Mouse (Mus musculus): Measurements from ENCODE around the gene Scp2. TPM values are rescaled to one million over a fixed set of nuclear protein-coding genes. Genes with fewer than 3 reads are reported as not detected.
"Not testable (repeated sequence)": the region's sequence is repeated elsewhere in the genome, so short reads cannot be mapped to it uniquely, and the experiment has no call there.

The Scp2 gene
- total RNA-seq (2021) = 10 to 100 TPM; 73.0 to 79.6 TPM

DNA sequence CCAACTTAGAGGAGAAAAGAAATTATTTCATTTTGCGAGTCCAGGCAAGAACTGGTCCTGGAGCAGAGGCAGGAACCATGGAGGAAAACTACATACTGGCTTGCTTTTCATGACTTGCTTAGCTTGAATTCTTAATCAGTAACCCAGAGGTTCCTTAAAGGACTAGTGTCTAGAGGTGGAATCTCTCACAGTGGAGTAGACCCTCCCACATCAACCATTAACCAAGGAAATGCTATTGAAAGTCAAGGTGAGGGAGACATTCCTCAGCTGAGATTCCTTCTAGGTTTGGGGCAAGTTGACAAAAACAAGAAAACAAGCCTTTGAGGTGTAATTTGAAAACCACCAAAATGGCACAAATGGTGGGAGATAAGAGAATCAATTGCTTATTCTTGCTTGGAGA is at the start of gene Scp2:
Scp2 (minus strand) TSS at position 119 of the 400 bp plus-strand sequence.
- intact Hi-C loops (cut with DNase I) = no loop called here
- DNase-seq (ENCODE audit: extremely low spot score in 1 of 2, low spot score in 2 of 2) = no peak

GRCm38 (mm10) chr4:108192821-108193323 is 48.1 kb upstream of the Scp2 start:
- DNase-seq (ENCODE audit: extremely low spot score in 1 of 2, low spot score in 2 of 2) = no peak
- intact Hi-C loops (cut with DNase I) = no loop called here

- no peak for DNase-seq (ENCODE audit: extremely low spot score in 1 of 2, low spot score in 2 of 2)
- intact Hi-C loops (cut with DNase I) = no loop called here
Observed at GRCm38 (mm10) chr4:108182278-108182677, 37.5 kb upstream of the Scp2 start.

DNA sequence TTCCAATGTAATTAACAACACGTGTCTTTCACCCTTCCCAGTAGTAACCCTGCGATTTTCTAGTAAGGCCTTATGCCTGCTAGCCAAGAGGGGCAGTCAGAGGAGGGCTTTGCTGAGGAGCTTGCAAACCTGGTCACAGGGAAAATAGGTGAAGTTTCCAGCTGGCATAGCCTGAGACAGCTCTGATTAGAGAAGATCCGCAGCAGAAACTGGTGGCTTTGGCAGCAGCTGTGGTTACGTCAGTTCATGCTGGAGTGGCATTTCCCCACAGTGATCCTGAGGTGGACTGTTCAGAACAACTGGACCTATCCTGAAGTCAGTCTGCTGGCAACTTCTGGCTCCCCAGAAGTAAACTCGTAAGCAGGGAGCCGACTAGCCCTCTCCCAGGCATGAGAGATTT is 23.3 kb upstream of the Scp2 start:
- intact Hi-C loops (cut with DNase I) = no loop called here
- DNase-seq (ENCODE audit: extremely low spot score in 1 of 2, low spot score in 2 of 2) = no peak

DNA sequence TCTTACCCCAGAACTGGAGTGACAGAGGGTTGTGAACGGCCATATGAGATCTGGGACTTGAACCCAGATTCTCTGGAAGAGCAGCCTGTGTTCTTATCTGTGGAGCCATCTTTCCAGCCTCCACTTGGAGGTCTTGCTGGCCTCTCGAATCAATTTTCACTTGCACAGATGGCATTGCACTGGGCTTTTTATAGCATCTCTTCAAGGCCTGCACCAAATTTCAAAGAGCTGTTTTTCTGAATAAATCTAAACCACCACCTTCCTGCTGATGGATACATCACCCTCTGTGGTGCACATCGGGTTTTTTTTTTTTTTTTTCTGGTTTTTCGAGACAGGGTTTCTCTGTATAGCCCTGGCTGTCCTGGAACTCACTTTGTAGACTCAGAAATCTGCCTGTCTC is 22.1 kb upstream of the Scp2 start:
- no peak for DNase-seq (ENCODE audit: extremely low spot score in 1 of 2, low spot score in 2 of 2)
- intact Hi-C loops (cut with DNase I) = no loop called here

DNA sequence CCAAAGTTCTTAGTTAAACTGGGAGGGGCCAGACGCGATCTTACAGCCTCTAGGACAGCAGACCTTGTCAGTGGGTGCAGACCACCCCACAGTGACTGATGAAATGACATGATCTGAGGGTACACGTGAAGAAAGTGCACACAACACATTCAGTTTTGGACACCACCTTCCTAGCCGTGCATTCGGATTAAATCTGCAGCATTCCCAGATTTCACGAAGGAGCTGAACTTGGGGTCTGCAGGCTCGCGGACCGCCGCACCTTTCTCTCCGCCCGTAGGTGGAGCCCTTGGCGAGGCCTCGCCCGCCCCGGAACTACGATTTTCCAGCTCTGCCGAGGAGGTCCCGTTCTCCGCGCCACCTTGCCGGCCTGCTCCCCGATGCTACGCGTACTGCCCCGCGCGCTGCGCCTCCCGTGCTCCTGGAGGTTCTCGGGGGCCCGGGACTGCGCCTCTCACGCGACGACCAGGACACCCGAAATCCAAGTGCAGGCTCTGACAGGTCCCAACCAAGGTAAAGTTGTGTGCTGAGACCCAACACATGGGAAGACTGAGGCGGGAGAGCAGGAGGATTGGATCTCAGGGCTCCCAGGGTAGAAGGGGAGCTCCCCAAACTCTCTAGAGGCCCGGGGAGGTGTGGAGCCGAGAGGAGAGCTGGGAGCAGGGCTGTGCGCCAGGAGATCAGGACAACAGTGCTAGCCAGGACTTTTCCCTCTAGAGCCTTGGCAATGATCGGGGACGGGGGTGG is 20.5 kb upstream of the Scp2 start, which contains the start of gene Echdc2:
Echdc2 (plus strand) TSS at position 286 of the 744 bp plus-strand sequence.
- DNase-seq (ENCODE audit: extremely low spot score in 1 of 2, low spot score in 2 of 2) = peak in 1 of 2 experiments; percentile 44
- intact Hi-C loops (cut with DNase I) = no loop called here

- DNase-seq (ENCODE audit: extremely low spot score in 1 of 2, low spot score in 2 of 2) = no peak
- intact Hi-C loops (cut with DNase I) = no loop called here
Observed at GRCm38 (mm10) chr4:108163291-108163690, 18.5 kb upstream of the Scp2 start.

GRCm38 (mm10) chr4:108161936-108162335 is 17.1 kb upstream of the Scp2 start:
- no peak for DNase-seq (ENCODE audit: extremely low spot score in 1 of 2, low spot score in 2 of 2)
- intact Hi-C loops (cut with DNase I) = no loop called here

GRCm38 (mm10) chr4:108155141-108155540 is 10.3 kb upstream of the Scp2 start:
- not testable (repeated sequence) for DNase-seq (ENCODE audit: extremely low spot score in 1 of 2, low spot score in 2 of 2)

GRCm38 (mm10) chr4:108145554-108145953 is 756 bp upstream of the Scp2 start:
- DNase-seq (ENCODE audit: extremely low spot score in 1 of 2, low spot score in 2 of 2); intact Hi-C loops (cut with DNase I): not testable (repeated sequence)

More at GRCm38 (mm10) chr4:108155141-108155540, 10.3 kb upstream of the Scp2 start:
- intact Hi-C loops (cut with DNase I) = not testable (repeated sequence)

DNA sequence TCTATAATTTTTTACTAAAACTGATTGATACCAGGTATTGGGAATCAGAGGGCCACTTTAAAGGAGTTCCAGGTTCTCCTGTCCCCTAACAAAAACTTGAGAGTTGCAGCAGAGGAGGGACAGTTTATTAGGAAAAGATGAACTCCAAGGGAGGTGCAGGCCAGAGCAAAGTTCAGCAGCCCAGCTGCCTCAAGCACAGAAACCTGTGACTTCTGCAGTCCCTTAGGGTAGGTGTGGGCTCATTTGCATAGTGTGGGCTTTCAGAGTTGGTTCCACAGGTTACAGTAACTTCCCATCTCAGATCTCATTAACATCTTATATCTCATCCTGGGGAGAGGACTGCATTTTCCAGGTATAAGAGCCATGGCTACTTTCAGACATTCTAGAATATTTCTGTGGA is 1.0 kb downstream of the Scp2 start:
- intact Hi-C loops (cut with DNase I) = no loop called here

DNA sequence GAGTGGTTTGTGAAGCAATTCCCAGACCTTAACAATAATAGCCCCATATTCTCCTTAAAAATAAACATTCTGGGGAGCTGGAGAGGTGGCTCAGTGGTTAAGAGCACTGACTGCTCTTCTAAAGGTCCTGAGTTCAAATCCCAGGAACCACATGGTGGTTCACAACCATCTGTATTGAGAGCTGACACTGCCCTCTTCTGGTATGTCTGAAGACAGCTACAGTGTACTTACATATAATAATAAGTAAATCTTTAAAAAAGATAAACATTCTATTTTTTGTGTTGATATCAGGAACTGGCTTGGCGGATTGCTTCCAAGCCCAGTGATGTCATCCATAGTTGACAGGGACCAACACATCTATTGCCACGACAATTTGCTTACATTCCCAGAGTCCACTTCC is 1.6 kb downstream of the Scp2 start:
- DNase-seq (ENCODE audit: extremely low spot score in 1 of 2, low spot score in 2 of 2); intact Hi-C loops (cut with DNase I): not testable (repeated sequence)

More for the DNA sequence above, 1.0 kb downstream of the Scp2 start:
- no peak for DNase-seq (ENCODE audit: extremely low spot score in 1 of 2, low spot score in 2 of 2)

- DNase-seq (ENCODE audit: extremely low spot score in 1 of 2, low spot score in 2 of 2) = no peak
- intact Hi-C loops (cut with DNase I) = no loop called here
Observed at GRCm38 (mm10) chr4:108136938-108137337, 7.9 kb downstream of the Scp2 start.

- intact Hi-C loops (cut with DNase I) = no loop called here
- DNase-seq (ENCODE audit: extremely low spot score in 1 of 2, low spot score in 2 of 2) = no peak
Observed at GRCm38 (mm10) chr4:108130452-108130851, 14.3 kb downstream of the Scp2 start.

- intact Hi-C loops (cut with DNase I) = no loop called here
Observed at GRCm38 (mm10) chr4:108128339-108128738, 16.5 kb downstream of the Scp2 start.

DNA sequence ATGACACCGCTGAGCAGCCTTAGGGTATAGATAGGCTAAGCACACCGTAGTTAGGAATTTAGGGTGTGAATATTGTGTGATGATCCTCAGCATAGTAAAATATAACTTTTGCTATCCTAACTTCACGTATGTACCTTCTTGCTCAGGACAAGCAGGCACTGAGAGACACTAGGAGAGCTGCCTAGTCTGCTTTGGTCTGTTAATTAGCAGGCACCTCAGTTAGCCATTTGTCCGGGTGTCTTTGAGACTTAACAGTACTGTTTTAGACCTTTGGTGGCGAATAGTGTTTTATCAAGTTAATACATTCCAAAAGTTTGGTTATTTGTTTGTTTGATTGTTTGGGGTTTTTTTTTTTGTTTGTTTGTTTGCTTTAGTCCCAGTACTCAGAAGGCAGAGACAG is 17.3 kb downstream of the Scp2 start:
- DNase-seq (ENCODE audit: extremely low spot score in 1 of 2, low spot score in 2 of 2) = no peak
- intact Hi-C loops (cut with DNase I) = no loop called here

More at GRCm38 (mm10) chr4:108128339-108128738, 16.5 kb downstream of the Scp2 start:
- no peak for DNase-seq (ENCODE audit: extremely low spot score in 1 of 2, low spot score in 2 of 2)

DNA sequence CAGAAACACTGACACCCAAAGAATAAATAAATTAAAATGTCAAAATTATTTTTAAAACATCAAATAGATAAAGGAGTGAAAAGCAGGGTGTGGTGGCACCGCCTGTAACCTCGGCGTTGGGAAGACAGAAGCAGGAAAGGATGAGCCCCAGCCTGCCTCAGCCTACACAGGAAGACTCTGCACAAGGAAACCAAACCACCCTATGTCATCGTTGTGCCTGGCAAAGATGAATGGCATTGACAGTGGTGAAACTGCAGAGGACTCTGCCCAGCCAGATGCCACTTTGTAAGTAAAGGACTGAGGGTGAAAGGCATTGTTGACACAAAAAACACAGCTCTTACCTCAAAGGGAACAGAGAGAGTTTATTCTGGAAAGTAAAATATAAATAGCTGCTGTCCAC is 18.5 kb downstream of the Scp2 start:
- DNase-seq (ENCODE audit: extremely low spot score in 1 of 2, low spot score in 2 of 2) = no peak
- intact Hi-C loops (cut with DNase I) = no loop called here

DNA sequence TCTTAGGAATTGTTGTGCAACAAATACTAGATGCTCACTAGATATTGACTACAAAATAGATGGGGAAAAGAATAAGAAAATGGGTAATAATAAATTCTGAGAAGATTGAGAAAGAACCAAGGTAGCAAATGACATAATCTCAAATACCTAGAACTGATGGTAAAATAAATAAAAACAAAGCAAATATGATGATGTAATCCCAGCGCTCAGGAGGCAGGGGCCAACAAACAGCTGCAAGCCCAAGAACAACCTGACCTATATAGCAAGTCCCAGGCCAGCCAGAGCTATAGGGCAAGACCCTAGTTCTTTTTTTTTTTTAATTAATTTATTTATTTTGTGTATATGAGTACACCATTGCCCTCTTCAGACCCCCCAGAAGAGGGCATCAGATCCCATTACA is 20.7 kb downstream of the Scp2 start:
- intact Hi-C loops (cut with DNase I) = no loop called here
- DNase-seq (ENCODE audit: extremely low spot score in 1 of 2, low spot score in 2 of 2) = no peak

- intact Hi-C loops (cut with DNase I) = loop anchor here (5.0 kb wide), 1 partner anchor 181 kb away; no protein-coding TSS in a partner anchor
- peak; percentile 88 to 95 for DNase-seq (ENCODE audit: extremely low spot score in 1 of 2, low spot score in 2 of 2)
Observed at GRCm38 (mm10) chr4:108117924-108118876, 26.6 kb downstream of the Scp2 start.

Data from left cerebral cortex, postnatal 10 days (tissue).